Mouse (Mus musculus): ENCODE results near the gene Smarca2. TPM values are rescaled to one million over a fixed set of nuclear protein-coding genes. Genes with fewer than 3 reads are reported as not detected.

The Smarca2 gene
- polyA plus RNA-seq, 2 experiments: 3.3 to 5.3 TPM

- Histone ChIP-seq H3K4me3 (ENCODE audit: insufficient read depth in 1 of 2, low read depth in 2 of 2, low read length in 2 of 2) (no peak overlapping the region), H3K36me3 (replicated peaks; ENCODE audit: control insufficient read depth, insufficient read depth, low read depth) (no peaks in the 10 kb centered on the region), H3K27ac (no peak overlapping the region), H3K27me3 (ENCODE audit: control insufficient read depth, insufficient read depth, low read length) (no peaks in the 10 kb centered on the region), H3K4me2 (ENCODE audit: low read depth) (no peak overlapping the region), H3K4me1 (replicated peaks; ENCODE audit: control insufficient read depth in 2 of 2, insufficient read depth in 2 of 2, low read length in 1 of 2) (no peaks in the 10 kb centered on the region), H3K9me3 (ENCODE audit: control insufficient read depth, low read length) (no peaks in the 10 kb centered on the region), H3K9ac (replicated peaks) (no peak overlapping the region)
- no peak for TF ChIP-seq EP300 (IDR thresholded peaks at IDR 0.05; ENCODE audit: low read depth)
- no peak for TF ChIP-seq CTCF (IDR thresholded peaks at IDR 0.05; ENCODE audit: low read depth)
- 75% methylated on average over 1 of the region's 1 CpGs for WGBS (ENCODE audit: insufficient replicate concordance)
- ATAC-seq (ENCODE audit: insufficient read depth) (no peak), DNase-seq (ENCODE audit: low read depth in 3 of 3, low spot score in 3 of 3) (no peak)
Measured at GRCm38 (mm10) chr19:26569461-26569860, 35.4 kb upstream of the Smarca2 start.

GRCm38 (mm10) chr19:26579645-26580044 lies 25.2 kb upstream of the Smarca2 start:
- H3K4me1 ChIP-seq (replicated peaks; ENCODE audit: control insufficient read depth in 2 of 2, insufficient read depth in 2 of 2, low read length in 1 of 2): no peaks in the 10 kb centered on the region
- H3K9me3 ChIP-seq (ENCODE audit: control insufficient read depth, low read length): no peaks in the 10 kb centered on the region
- ATAC-seq (ENCODE audit: insufficient read depth): no peak
- TF ChIP-seq CTCF (IDR thresholded peaks at IDR 0.05; ENCODE audit: low read depth): no peak
- TF ChIP-seq EP300 (IDR thresholded peaks at IDR 0.05; ENCODE audit: low read depth): no peak
- H3K4me2 ChIP-seq (ENCODE audit: low read depth): no peak overlapping the region
- H3K27me3 ChIP-seq (ENCODE audit: control insufficient read depth, insufficient read depth, low read length): no peaks in the 10 kb centered on the region
- no peaks in the 10 kb centered on the region for H3K36me3 ChIP-seq (replicated peaks; ENCODE audit: control insufficient read depth, insufficient read depth, low read depth)
- H3K9ac ChIP-seq (replicated peaks): no peak overlapping the region
- WGBS (ENCODE audit: insufficient replicate concordance): 68% methylated on average over 5 of the region's 5 CpGs
- no peak for DNase-seq (ENCODE audit: low read depth in 3 of 3, low spot score in 3 of 3)
- no peak overlapping the region for H3K4me3 ChIP-seq (ENCODE audit: insufficient read depth in 1 of 2, low read depth in 2 of 2, low read length in 2 of 2)
- no peak overlapping the region for H3K27ac ChIP-seq

GRCm38 (mm10) chr19:26580061-26580460 lies 24.8 kb upstream of the Smarca2 start:
- 43% methylated on average over 1 of the region's 1 CpGs for WGBS (ENCODE audit: insufficient replicate concordance)
- no peaks in the 10 kb centered on the region for H3K9me3 ChIP-seq (ENCODE audit: control insufficient read depth, low read length)
- H3K9ac ChIP-seq (replicated peaks): no peak overlapping the region
- H3K4me3 ChIP-seq (ENCODE audit: insufficient read depth in 1 of 2, low read depth in 2 of 2, low read length in 2 of 2): no peak overlapping the region
- H3K27ac ChIP-seq: no peak overlapping the region
- ATAC-seq (ENCODE audit: insufficient read depth) (no peak), DNase-seq (ENCODE audit: low read depth in 3 of 3, low spot score in 3 of 3) (no peak)
- no peaks in the 10 kb centered on the region for H3K27me3 ChIP-seq (ENCODE audit: control insufficient read depth, insufficient read depth, low read length)
- no peaks in the 10 kb centered on the region for H3K4me1 ChIP-seq (replicated peaks; ENCODE audit: control insufficient read depth in 2 of 2, insufficient read depth in 2 of 2, low read length in 1 of 2)
- TF ChIP-seq CTCF (IDR thresholded peaks at IDR 0.05; ENCODE audit: low read depth): no peak
- no peak for TF ChIP-seq EP300 (IDR thresholded peaks at IDR 0.05; ENCODE audit: low read depth)
- H3K4me2 ChIP-seq (ENCODE audit: low read depth): no peak overlapping the region
- no peaks in the 10 kb centered on the region for H3K36me3 ChIP-seq (replicated peaks; ENCODE audit: control insufficient read depth, insufficient read depth, low read depth)

- ATAC-seq (ENCODE audit: insufficient read depth) (no peak), DNase-seq (ENCODE audit: low read depth in 3 of 3, low spot score in 3 of 3) (no peak)
- Histone ChIP-seq H3K9me3 (ENCODE audit: control insufficient read depth, low read length) (no peaks in the 10 kb centered on the region), H3K9ac (replicated peaks) (no peak overlapping the region), H3K4me2 (ENCODE audit: low read depth) (no peak overlapping the region), H3K36me3 (replicated peaks; ENCODE audit: control insufficient read depth, insufficient read depth, low read depth) (no peaks in the 10 kb centered on the region), H3K4me3 (ENCODE audit: insufficient read depth in 1 of 2, low read depth in 2 of 2, low read length in 2 of 2) (no peak overlapping the region), H3K4me1 (replicated peaks; ENCODE audit: control insufficient read depth in 2 of 2, insufficient read depth in 2 of 2, low read length in 1 of 2) (no peaks in the 10 kb centered on the region), H3K27me3 (ENCODE audit: control insufficient read depth, insufficient read depth, low read length) (no peaks in the 10 kb centered on the region), H3K27ac (no peak overlapping the region)
- TF ChIP-seq EP300 (IDR thresholded peaks at IDR 0.05; ENCODE audit: low read depth) (no peak), CTCF (IDR thresholded peaks at IDR 0.05; ENCODE audit: low read depth) (no peak)
Measured at GRCm38 (mm10) chr19:26594661-26595060, 10.2 kb upstream of the Smarca2 start.

GRCm38 (mm10) chr19:26601459-26601858 lies 3.4 kb upstream of the Smarca2 start:
- Histone ChIP-seq H3K27me3 (ENCODE audit: control insufficient read depth, insufficient read depth, low read length) (peaks cover 11% of the 10 kb centered on the region), H3K36me3 (replicated peaks; ENCODE audit: control insufficient read depth, insufficient read depth, low read depth) (no peaks in the 10 kb centered on the region), H3K4me3 (ENCODE audit: insufficient read depth in 1 of 2, low read depth in 2 of 2, low read length in 2 of 2) (no peak overlapping the region)

More at GRCm38 (mm10) chr19:26601459-26601858, 3.4 kb upstream of the Smarca2 start:
- TF ChIP-seq EP300 (IDR thresholded peaks at IDR 0.05; ENCODE audit: low read depth) (no peak), CTCF (IDR thresholded peaks at IDR 0.05; ENCODE audit: low read depth) (no peak)
- 34% methylated on average over 4 of the region's 4 CpGs for WGBS (ENCODE audit: insufficient replicate concordance)
- H3K4me2 ChIP-seq (ENCODE audit: low read depth): no peak overlapping the region
- H3K9ac ChIP-seq (replicated peaks): no peak overlapping the region
- ATAC-seq (ENCODE audit: insufficient read depth) (no peak), DNase-seq (ENCODE audit: low read depth in 3 of 3, low spot score in 3 of 3) (no peak)
- H3K9me3 ChIP-seq (ENCODE audit: control insufficient read depth, low read length): no peaks in the 10 kb centered on the region
- H3K27ac ChIP-seq: no peak overlapping the region
- no peaks in the 10 kb centered on the region for H3K4me1 ChIP-seq (replicated peaks; ENCODE audit: control insufficient read depth in 2 of 2, insufficient read depth in 2 of 2, low read length in 1 of 2)

Data from liver, embryonic 14.5 days (tissue).